Mouse (Mus musculus) hindbrain, embryonic 15.5 days (tissue): ENCODE measurements at regions not wholly inside any gene's neighbourhood (a gene's known extent, or its start where the extent isn't known, plus 50 kb on each side); places are given as distances from the start of the nearest gene placed in this dataset.
A peak's percentile ranks its signal among the peaks of the same experiment; 100 is the strongest.
"Not testable (repeated sequence)": the region's sequence is repeated elsewhere in the genome, so short reads cannot be mapped to it uniquely, and the experiment has no call there.

Experiments used
- ATAC-seq: fragments of 200-750 bp; cut with Nextera tagmentation; 2 replicates; pipeline ENCODE4 v1.8.0; 2017; ENCODE audit warnings: low read depth, moderate number of reproducible peaks, moderate TSS enrichment; ENCODE audit not compliant: low FRiP score
- H3K27ac ChIP-seq: fragments of 300-500 bp; sonication (generic); replicated peaks from 2 replicates; pipeline ENCODE4 v1.5.1; 2015; ENCODE audit warnings: mild to moderate bottlenecking, inconsistent platforms
- H3K27me3 ChIP-seq: fragments of 300-500 bp; sonication (generic); 2 replicates; pipeline ENCODE4 v1.6.1; 2015; ENCODE audit warnings: control low read depth, inconsistent platforms
- H3K36me3 ChIP-seq: fragments of 300-500 bp; sonication (generic); 2 replicates; pipeline ENCODE4 v1.6.1; 2015; ENCODE audit warnings: control low read depth, inconsistent platforms
- H3K4me1 ChIP-seq: fragments of 300-500 bp; sonication (generic); replicated peaks from 2 replicates; pipeline ENCODE4 v1.6.1; 2015; ENCODE audit warnings: control low read depth, inconsistent platforms
- H3K4me2 ChIP-seq: fragments of 300-500 bp; sonication (generic); 2 replicates; pipeline ENCODE4 v1.6.1; 2015; ENCODE audit warnings: moderate library complexity, mild to moderate bottlenecking, inconsistent platforms
- H3K4me3 ChIP-seq: fragments of 300-500 bp; sonication (generic); 2 replicates; pipeline ENCODE4 v1.5.1; 2015; ENCODE audit warnings: mild to moderate bottlenecking, inconsistent platforms
- H3K9ac ChIP-seq: fragments of 300-500 bp; sonication (generic); 2 replicates; pipeline ENCODE4 v1.6.1; 2015; ENCODE audit warnings: inconsistent platforms
- H3K9me3 ChIP-seq: fragments of 300-500 bp; sonication (generic); 2 replicates; pipeline ENCODE4 v1.6.1; 2016; ENCODE audit warnings: control low read depth, inconsistent platforms
- WGBS: fragments of 180-500 bp; shearing (Covaris S2); methylation state at CpG from one replicate; pipeline ENCODE4 v1.1.7; 2015; 5-methylcytosine and 5-hydroxymethylcytosine counted together

GRCm38 (mm10) chr12:62631888-62632490 lies 1109.0 kb downstream of the Lrfn5 start:
- 60% methylated on average over 4 of the region's 4 CpGs for WGBS
- no peaks in the 10 kb centered on the region for H3K9me3 ChIP-seq
- H3K27ac ChIP-seq = no peak overlapping the region
- no peaks in the 10 kb centered on the region for H3K4me1 ChIP-seq
- H3K36me3 ChIP-seq = no peaks in the 10 kb centered on the region
- H3K4me3 ChIP-seq = no peak overlapping the region
- peak; percentile 72 for ATAC-seq
- no peaks in the 10 kb centered on the region for H3K27me3 ChIP-seq
- no peak overlapping the region for H3K9ac ChIP-seq
- no peak overlapping the region for H3K4me2 ChIP-seq

- Histone ChIP-seq H3K27ac (no peak overlapping the region), H3K36me3 (no peaks in the 10 kb centered on the region), H3K9ac (no peak overlapping the region), H3K4me3 (no peak overlapping the region), H3K4me1 (no peaks in the 10 kb centered on the region), H3K27me3 (no peaks in the 10 kb centered on the region), H3K4me2 (no peak overlapping the region), H3K9me3 (no peaks in the 10 kb centered on the region)
- 0 out of 2 replicates have a peak, but pooled peaks have one; percentile 19 for ATAC-seq
- 48% methylated on average over 1 of the region's 1 CpGs for WGBS
Measured at GRCm38 (mm10) chr12:62664602-62665001, 1141.7 kb downstream of the Lrfn5 start.

DNA sequence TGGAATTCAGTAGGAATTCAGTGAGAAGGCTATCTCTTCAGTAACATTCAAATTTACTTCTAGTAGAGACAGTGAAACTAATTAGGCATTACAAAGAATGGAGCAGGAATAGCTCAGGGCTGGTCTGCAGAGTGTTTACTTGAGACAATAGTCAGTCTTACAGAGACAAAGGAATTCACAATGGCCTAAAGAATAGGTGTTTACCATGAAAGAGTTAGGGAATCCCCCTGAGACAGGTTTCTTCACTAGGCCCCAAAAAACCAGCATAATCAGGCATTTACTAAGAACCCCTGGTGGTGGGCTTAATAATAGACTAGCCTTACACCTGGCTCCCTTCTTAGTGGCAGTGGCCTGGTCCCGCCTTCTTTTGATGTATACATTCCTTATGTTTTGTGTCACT lies 1184.2 kb downstream of the Lrfn5 start:
- not testable (repeated sequence) for H3K9ac ChIP-seq, H3K4me1 ChIP-seq, H3K36me3 ChIP-seq, H3K9me3 ChIP-seq, H3K4me2 ChIP-seq, H3K27me3 ChIP-seq, H3K27ac ChIP-seq, ATAC-seq, H3K4me3 ChIP-seq
- WGBS = 64% methylated on average over 1 of the region's 1 CpGs
